ENCODE assay signal across 26 mouse cellular contexts in the genomic region with DNA sequence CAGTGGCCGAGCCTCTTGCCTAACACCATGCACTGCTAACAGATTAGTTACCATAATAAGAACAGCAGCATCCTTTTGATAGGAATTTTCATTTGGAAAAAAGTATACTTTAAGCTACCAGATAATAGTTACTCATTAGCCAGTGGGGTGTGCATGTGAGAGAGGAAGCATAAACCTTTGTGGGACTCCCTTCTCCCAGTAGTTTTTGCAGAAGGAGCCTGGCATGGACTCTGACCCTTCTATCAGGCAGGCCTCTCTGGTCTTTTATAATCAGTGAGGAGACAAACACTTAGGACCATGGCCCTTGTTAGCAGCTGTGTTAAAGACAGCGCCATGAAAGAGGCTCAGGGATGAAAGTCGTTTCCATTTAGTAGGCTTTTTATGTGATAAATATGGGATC.
DNase-seq lines count a peak whose midpoint lies in the region; ATAC-seq and TF ChIP-seq lines count a peak whose summit lies in the region.
"Had no signal": no experiment of that assay in that cellular context is flagged by ENCODE, and none has a peak within 500 bp of the region (broad histone marks: within the 10 kb centered on the region; RNA-seq: fewer than 3 reads in every experiment).

No protein-coding gene starts in this region.

- 49% methylated on average over 3 of the region's 3 CpGs for WGBS in kidney, adult 2 months
- 55% methylated on average over 3 of the region's 3 CpGs for WGBS in kidney, embryonic 14.5 days
- 31% methylated on average over 3 of the region's 3 CpGs for WGBS in intestine, embryonic 16.5 days
- 23% methylated on average over 3 of the region's 3 CpGs for whole genome bisulfite sequencing in stomach, embryonic 16.5 days

- no peak for ATAC-seq in kidney, embryonic 14.5 days (ENCODE audit: low FRiP score, low TSS enrichment)
- ATAC-seq in intestine, embryonic 16.5 days: peak; percentile 90
- ATAC-seq in stomach, embryonic 16.5 days (ENCODE audit: insufficient read depth, low FRiP score): peak; percentile 74
- no peak for ATAC-seq in CD4-positive, CD25-positive, alpha-beta regulatory T cell, adult 4 months
- ATAC-seq: forebrain, postnatal 0 days; midbrain, embryonic 16.5 days; Patski had no signal

- H3K9me3 ChIP-seq in kidney, embryonic 14.5 days (ENCODE audit: control insufficient read depth, low read length): no peaks in the 10 kb centered on the region
- no peaks in the 10 kb centered on the region for H3K9me3 ChIP-seq in intestine, embryonic 16.5 days (ENCODE audit: control insufficient read depth, low read length)
- H3K9me3 ChIP-seq in stomach, embryonic 16.5 days (replicated peaks; ENCODE audit: control insufficient read depth, low read length): no peaks in the 10 kb centered on the region
- H3K9me3 ChIP-seq: hindbrain, embryonic 12.5 days; limb, embryonic 15.5 days; midbrain, embryonic 10.5 days; neural tube, embryonic 13.5 days had no signal

- H3K27me3 ChIP-seq in kidney, adult 2 months (replicated peaks; ENCODE audit: control insufficient read depth, insufficient read depth, low read length): no peaks in the 10 kb centered on the region
- H3K27me3 ChIP-seq in kidney, embryonic 14.5 days (ENCODE audit: control insufficient read depth, insufficient read depth, low read length): no peaks in the 10 kb centered on the region
- no peaks in the 10 kb centered on the region for H3K27me3 ChIP-seq in intestine, embryonic 16.5 days (replicated peaks; ENCODE audit: control insufficient read depth, insufficient read depth, low read length)
- H3K27me3 ChIP-seq in stomach, embryonic 16.5 days (ENCODE audit: control insufficient read depth, insufficient read depth, low read length): no peaks in the 10 kb centered on the region
- H3K27me3 ChIP-seq: hindbrain, embryonic 12.5 days; limb, embryonic 15.5 days; neural tube, embryonic 13.5 days; Patski had no signal

- DNase-seq in kidney, adult 2 months: peak; percentile 81
- peak; percentile 72 for DNase-seq in A20 (ENCODE audit: low read depth, low spot score)
- DNase-seq in urinary bladder, postnatal 14 days (ENCODE audit: low spot score): no peak
- DNase-seq: adrenal gland, adult 2 months; cerebellum, adult 11-12 months; cerebellum, postnatal 14 days; forebrain, postnatal 0 days; gastrocnemius, postnatal 25 days; heart, adult 2 months; left cerebral cortex, postnatal 4 days; lung, adult 18-20 months; lung, postnatal 10 days; thymus, postnatal 14 days had no signal

- H3K4me2 ChIP-seq in kidney, embryonic 14.5 days (replicated peaks; ENCODE audit: low read depth, low read length): no peak overlapping the region
- H3K4me2 ChIP-seq in intestine, embryonic 16.5 days (ENCODE audit: low read depth, low read length): no peak overlapping the region
- H3K4me2 ChIP-seq in stomach, embryonic 16.5 days (ENCODE audit: low read depth, low read length): no peak overlapping the region
- H3K4me2 ChIP-seq: hindbrain, embryonic 12.5 days; limb, embryonic 15.5 days; neural tube, embryonic 13.5 days had no signal

- 0 out of 2 replicates have a peak overlapping the region, but pooled peaks have one; percentile 36 for H3K27ac ChIP-seq in kidney, adult 2 months (ENCODE audit: insufficient read depth, low read depth, low read length)
- no peak overlapping the region for H3K27ac ChIP-seq in kidney, embryonic 14.5 days (ENCODE audit: low read depth, low read length)
- H3K27ac ChIP-seq in intestine, embryonic 16.5 days (ENCODE audit: low read length): peak overlapping the region; percentile 89
- no peak overlapping the region for H3K27ac ChIP-seq in stomach, embryonic 16.5 days (ENCODE audit: low read length)
- H3K27ac ChIP-seq: heart, adult 2 months; hindbrain, embryonic 12.5 days; left cerebral cortex, adult 2 months; limb, embryonic 15.5 days; midbrain, embryonic 10.5 days; neural tube, embryonic 13.5 days had no signal

- TF ChIP-seq CTCF in kidney, adult 2 months (conservative IDR thresholded peaks at IDR 0.05; ENCODE audit: insufficient read depth, insufficient read length, low read depth, low read length): no peak

- H3K4me3 ChIP-seq in kidney, adult 2 months (ENCODE audit: insufficient read depth, low read depth, low read length): no peak overlapping the region
- no peak overlapping the region for H3K4me3 ChIP-seq in kidney, embryonic 14.5 days (ENCODE audit: low read length)
- H3K4me3 ChIP-seq in intestine, embryonic 16.5 days (ENCODE audit: low read length): no peak overlapping the region
- H3K4me3 ChIP-seq in stomach, embryonic 16.5 days (replicated peaks; ENCODE audit: low read length): no peak overlapping the region
- H3K4me3 ChIP-seq: heart, adult 2 months; hindbrain, embryonic 12.5 days; left cerebral cortex, adult 2 months; limb, embryonic 15.5 days; midbrain, embryonic 10.5 days; myocyte; neural tube, embryonic 13.5 days had no signal

- H3K9ac ChIP-seq in kidney, embryonic 14.5 days (ENCODE audit: low read depth, low read length): no peak overlapping the region
- H3K9ac ChIP-seq in intestine, embryonic 16.5 days (ENCODE audit: low read depth, low read length): no peak overlapping the region
- H3K9ac ChIP-seq in stomach, embryonic 16.5 days (ENCODE audit: low read length): no peak overlapping the region
- H3K9ac ChIP-seq: forebrain, postnatal 0 days; hindbrain, embryonic 12.5 days; limb, embryonic 15.5 days; neural tube, embryonic 13.5 days had no signal

- no peak for TF ChIP-seq POLR2A in kidney, adult 2 months (IDR thresholded peaks at IDR 0.05; ENCODE audit: low read depth, low read length)

- H3K4me1 ChIP-seq in kidney, adult 2 months (ENCODE audit: control insufficient read depth, insufficient read depth, low read length): peaks cover 42% of the 10 kb centered on the region
- no peaks in the 10 kb centered on the region; the same call in 1 of the 2 replicates for H3K4me1 ChIP-seq in kidney, embryonic 14.5 days (ENCODE audit: control insufficient read depth, insufficient read depth, low read length)
- H3K4me1 ChIP-seq in intestine, embryonic 16.5 days (ENCODE audit: control insufficient read depth, insufficient read depth, low read length): peaks cover 52% of the 10 kb centered on the region
- peaks cover 15% of the 10 kb centered on the region for H3K4me1 ChIP-seq in stomach, embryonic 16.5 days (ENCODE audit: control insufficient read depth, insufficient read depth, low read length)
- H3K4me1 ChIP-seq: limb, embryonic 15.5 days; neural tube, embryonic 13.5 days had no signal

- no peaks in the 10 kb centered on the region for H3K36me3 ChIP-seq in kidney, adult 2 months (ENCODE audit: control insufficient read depth, insufficient read depth, low read length)
- no peaks in the 10 kb centered on the region for H3K36me3 ChIP-seq in kidney, embryonic 14.5 days (ENCODE audit: control insufficient read depth, insufficient read depth, low read length)
- no peaks in the 10 kb centered on the region for H3K36me3 ChIP-seq in intestine, embryonic 16.5 days (ENCODE audit: control insufficient read depth, insufficient read depth, low read length)
- H3K36me3 ChIP-seq in stomach, embryonic 16.5 days (ENCODE audit: control insufficient read depth, insufficient read depth, low read length): no peaks in the 10 kb centered on the region
- H3K36me3 ChIP-seq: G1E; hindbrain, embryonic 12.5 days; midbrain, embryonic 10.5 days; neural tube, embryonic 13.5 days had no signal

Comparison
In these comparisons a context has a peak if more than half of its experiments do, and no peak if none do; other contexts are left out.
1. H3K27ac ChIP-seq: peak in kidney, adult 2 months (single experiment) and intestine, embryonic 16.5 days (single experiment); none in kidney, embryonic 14.5 days (single experiment) and stomach, embryonic 16.5 days (single experiment).
2. ATAC-seq: peak in intestine, embryonic 16.5 days (single experiment) and stomach, embryonic 16.5 days (single experiment); none in kidney, embryonic 14.5 days (single experiment) and CD4-positive, CD25-positive, alpha-beta regulatory T cell, adult 4 months (single experiment).